Mouse (Mus musculus) urinary bladder, postnatal 10 days (tissue): ENCODE data around the gene Sparcl1.

Source experiments
- DNase-seq: peaks from one replicate; pipeline ENCODE4 v3.0.0; 2022; ENCODE audit warnings: low spot score

The Sparcl1 gene

DNA sequence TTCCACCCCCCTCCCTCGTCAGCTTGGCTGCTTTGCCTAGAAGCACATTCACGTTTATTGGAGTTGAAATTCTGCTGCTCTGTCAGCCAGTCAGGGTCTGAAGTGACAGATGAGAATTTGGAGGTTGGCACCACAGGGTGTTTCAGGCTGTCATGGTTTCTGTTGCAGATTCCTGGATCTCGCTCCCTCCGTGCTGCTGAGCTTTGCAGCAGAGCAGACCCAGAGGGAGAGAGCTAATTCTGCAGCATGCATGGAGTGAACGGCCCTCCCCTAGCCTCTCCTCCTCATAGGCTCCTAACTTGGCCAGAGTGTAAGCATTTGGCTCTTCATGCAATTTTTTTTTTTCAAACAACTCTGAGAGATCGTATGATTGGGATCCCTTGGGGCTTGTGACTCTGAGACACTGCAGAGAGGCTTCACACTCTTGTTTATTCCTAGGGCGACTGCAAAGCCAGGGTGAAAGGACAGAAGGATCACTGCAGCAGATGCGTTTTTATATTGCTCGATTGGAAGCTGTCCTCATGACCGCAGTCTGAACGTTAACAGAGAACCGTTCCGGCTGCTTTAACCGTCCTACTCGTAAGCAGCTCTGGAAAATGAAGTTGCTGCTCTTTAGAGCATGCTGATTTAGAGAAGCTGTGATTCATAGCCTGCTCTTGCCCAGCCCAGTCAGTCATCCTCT is at the start of gene Sparcl1:
Sparcl1 (minus strand) TSS at position 243 of the 682 bp plus-strand sequence.
- no peak for DNase-seq

DNA sequence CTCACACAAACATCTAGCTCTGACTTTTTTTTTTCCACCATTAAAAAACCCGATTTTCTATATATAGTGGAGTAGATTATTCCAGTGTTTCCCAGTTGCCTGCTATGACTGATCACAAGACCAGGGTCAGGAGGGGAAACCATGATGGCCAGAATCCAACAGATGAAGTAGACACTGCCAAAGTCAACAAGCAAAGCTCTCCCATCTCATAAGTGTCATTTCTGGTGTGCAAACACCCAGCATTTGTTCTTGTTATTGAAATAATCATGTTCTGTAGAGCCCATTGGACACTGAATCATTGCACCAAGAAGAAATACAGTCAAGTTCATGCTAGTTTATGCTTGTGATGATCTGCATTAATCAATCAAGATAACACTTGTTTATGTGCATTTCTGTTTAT is 47.9 kb upstream of the Sparcl1 start:
- no peak for DNase-seq

DNA sequence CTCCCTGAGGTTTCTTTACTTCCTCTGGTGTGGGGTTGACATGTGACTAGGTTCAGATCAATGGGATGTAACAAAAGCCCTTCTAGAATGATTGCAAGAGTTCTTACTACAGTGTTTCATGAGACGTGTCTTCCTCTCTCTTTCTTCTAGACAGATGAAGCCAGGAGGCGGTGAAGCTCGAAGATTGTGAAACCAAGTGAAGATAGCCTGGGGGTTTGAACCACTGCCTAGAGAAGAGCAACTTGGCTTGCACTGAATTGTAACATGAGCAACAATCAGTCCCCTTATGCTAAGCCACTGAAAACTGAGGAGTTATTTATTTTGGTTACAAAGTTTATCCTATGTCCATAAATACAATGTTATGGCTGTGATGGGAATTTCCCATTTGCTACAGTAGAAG is 47.0 kb upstream of the Sparcl1 start:
- DNase-seq, result no peak

DNA sequence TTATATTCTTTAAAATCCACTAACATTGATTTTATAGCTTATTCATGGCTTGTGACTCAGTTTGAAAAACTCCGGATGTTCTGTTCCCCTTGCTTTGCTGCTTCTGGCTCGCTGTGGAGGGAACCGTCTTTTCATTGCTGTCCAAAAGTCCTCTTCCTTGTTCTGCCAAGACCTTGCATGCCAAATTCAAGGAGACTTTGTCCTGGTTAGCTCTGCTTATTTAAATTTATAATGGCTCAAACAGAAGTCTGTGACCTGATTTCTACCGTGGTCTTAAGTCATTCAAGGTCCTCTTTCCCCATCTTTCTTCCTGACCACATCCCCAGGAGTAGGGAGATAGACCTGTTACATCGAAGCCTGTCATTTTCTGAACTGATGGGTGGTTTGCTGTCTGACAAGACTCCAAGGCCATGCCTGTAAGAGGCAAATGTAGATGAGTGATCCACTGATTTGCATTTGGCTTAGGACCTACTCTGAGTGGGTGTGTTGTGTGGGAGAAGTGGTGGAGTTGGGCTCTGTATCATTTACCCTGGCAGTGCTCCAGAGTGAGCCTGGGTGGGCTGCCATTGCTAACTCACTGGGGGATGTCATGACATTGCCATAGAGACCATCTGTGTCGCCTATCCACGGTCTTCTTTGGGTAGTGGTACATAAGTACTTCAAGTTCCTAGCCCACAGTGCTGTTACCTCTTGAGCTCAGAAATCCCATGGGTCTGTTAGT is 45.0 kb upstream of the Sparcl1 start:
- DNase-seq, result no peak

DNA sequence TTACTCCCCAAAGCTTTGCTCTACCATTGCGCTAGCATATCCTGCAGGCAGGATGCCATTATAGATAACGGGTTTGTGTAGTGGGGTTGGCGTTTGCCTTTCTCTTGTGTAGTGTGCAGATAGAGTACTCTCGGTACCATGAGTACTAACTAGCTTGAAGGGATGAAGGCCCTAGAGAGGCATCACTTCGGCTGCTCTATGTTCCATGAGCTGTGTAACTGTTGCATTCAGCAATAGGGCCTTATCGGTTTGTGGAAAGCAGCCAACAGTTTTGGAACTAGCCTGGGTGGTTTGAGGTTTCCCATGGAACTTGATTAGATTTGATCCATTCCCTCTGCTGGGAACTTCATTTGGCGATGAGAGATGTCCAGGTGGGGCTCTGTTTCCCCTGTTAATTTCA is 44.2 kb upstream of the Sparcl1 start:
- DNase-seq, result no peak

DNA sequence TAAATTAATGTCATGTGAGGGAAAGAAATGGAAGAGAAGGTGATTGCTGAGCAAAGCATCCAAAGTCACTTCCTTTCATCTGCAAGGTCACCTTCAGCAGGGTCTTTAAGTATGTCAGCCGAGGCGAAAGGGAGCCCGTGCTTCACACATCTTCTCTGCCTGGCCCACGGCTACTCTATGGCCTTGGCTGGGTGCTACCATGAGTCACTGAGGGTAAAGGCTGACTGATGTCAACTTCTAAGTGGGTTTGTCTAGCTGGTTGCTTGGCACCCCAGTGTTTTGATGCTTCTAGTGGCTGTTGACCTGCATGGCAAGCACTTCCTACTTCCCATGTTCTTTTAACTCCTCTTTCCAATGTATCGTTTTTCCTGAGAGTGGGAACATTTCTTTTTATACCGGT is 36.7 kb upstream of the Sparcl1 start:
- no peak for DNase-seq

DNA sequence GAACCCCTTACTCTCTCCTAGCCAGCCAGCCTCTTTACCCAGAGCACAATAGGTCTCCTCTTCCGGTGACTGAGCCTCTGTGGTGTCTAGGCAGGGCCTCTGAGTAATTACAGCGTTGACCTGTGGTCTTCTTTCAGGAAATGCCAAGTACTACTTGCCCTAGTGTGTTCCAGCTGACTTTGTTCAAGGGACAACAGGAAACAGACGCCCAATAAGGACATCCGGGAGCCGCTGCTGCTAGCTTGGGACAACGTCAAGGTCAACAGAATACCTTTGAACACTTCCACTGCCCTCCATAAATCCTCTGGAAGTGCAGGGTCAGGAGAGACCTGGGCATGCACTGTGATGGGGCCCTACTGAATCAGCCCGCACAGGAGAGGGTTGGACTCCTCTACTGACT is 35.8 kb upstream of the Sparcl1 start:
- DNase-seq, result no peak

DNA sequence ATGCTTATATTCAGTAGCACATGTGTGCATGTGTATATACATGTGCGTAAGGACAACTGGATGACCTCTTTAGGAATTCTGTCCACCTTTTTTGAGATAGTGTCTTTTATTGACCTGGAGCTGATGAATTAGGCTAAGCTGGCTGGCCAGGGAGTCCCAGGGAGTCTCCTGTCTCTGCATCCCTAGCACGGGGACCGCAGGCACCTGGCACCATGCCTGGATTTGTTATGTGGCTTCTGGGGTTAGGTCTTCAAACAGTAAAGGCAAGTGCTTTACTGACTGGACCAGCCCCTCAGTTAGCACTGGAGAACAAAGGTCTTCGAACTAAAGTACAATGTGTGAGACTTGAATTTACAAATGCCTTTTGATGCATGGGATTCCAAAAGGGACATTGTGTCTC is 30.5 kb upstream of the Sparcl1 start:
- DNase-seq, result no peak

DNA sequence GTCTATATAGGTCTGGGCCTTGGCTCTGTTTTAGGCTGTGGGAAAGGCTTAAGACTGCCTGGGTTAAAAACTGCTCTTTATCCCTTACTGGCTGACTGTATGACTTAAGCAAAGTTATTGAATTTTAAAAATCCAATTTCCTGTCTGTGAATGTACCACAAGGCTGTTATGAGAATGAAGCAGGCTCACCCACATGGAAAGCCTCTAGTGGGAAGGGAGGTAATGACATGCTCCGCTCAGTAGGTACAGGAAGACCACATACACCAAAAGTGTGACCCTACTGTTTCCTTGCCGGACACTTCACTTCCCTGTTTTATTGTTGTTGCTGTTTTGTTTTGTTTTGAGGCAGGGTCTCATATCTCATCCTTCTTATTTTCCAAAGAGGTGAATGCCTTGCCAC is 27.5 kb upstream of the Sparcl1 start:
- no peak for DNase-seq

DNA sequence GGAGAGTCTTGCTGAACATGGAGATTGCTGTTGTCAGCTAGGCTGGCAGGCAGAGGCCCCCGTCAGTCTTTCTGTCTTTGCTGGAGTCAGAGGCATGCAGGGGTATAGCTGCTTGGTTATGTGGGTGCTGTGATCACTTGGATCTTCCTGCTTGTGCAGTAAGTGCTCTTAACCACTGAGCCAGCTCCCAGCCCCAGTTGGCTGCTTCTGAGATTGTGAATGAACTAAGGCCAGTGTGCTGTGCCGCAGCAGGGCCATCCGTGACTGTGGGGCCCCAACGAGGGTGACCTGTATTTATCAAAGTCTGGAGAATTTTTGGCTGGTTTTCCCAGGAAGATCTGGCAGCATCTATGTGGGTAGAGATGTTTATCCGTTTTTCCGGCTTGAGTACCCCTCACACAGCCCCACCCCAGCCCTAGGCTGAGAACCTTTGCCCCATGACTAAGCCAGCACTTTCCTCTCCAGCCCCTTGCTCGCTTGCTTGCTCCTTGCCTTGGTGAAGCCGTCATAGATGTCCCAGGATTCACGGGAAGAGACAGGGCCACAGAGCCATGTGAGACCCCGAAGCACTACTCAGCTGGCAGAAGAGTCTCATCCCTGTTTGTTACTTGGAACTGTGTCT is 24.5 kb upstream of the Sparcl1 start:
- DNase-seq, result no peak

DNA sequence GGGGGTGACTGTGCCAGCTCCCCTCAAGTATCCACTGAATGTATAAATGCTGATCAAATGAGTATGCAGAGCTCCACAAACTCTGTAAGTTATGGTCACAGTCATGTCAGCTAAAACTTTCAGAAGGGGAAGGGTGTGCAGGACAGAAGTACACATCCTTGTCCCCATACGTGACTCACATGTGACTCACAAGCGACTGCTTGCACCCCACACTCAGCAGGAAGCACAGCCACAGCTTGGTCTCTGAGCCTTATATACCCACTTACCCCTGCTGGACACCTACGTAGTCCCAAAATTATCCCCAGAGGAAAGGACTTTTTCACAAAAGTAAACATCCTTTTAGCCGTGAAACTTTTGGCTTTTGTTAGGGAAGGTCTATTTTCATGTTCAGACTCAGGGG is 20.2 kb upstream of the Sparcl1 start:
- DNase-seq, result no peak

DNA sequence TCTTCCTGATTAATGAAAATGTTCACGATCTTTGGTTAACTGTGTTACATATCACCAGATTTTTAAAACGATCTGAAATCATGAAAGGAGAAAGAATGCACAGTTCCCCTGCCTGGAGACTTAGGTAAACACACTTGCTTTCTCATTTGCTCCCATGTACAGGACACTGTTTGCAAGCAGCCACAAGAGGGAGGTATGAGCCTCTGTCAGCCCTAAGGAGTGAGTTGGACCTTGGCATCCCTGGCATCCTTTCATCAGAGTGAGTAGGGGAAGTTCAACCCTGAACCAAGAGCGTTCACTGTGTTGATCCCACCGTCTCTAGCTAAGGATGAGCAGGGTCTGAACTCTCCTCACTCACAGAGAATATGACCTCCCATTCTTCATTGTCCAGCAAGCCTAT is 18.0 kb upstream of the Sparcl1 start:
- DNase-seq, result no peak

DNA sequence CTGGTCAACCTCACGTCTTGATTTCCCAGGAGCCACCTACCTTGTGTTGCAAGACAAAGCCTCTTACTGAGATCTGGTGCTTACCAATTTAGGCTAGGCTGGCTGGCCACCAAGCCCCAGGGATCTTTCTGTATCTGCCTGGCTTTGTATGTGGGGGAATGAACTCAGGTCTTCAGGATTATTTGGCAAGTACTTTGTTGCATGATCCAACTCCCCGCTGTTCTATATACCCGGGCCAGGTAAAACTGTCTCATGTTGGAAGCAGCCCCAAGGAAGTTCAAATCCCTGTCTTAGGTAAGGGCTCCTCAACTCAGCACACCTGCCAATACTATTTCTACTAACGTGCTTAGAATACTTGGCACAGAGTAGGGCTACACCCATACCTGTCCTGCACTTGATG is 17.4 kb upstream of the Sparcl1 start:
- DNase-seq, result no peak

DNA sequence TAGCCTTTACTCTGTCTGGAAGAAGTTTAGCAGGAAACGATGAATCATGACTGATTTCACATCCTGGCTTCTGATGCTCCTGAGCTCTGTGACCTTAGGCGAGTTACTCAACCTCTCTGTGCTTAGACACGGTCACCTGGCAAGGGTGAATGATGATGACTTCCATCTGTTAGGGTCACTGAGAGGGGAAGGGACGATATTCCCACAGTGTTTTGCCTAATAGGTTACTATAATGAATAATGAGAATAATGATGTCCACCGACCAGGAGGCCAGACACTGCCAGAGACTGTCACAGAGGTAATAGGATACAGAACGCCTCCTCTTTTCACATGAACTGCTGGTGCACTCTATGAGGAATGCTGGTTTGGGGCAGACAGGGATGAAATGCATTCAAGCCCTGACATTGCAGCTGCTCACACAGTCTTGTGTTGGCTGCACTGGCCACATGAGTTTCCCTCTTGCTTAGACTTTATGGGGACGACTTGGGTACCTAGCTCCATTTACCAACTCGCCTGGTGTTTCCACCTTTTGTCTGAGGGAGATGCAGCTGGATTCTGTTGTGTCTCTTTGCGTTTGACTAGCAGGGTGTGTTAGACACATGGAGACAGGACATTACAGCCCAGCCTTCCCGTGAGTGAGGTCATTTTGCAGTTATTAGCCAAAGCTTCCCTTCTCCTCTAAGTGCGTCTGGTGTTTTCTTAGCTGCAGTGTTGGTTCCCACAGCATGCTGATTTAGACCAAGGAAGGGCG is 14.9 kb upstream of the Sparcl1 start:
- no peak for DNase-seq

DNA sequence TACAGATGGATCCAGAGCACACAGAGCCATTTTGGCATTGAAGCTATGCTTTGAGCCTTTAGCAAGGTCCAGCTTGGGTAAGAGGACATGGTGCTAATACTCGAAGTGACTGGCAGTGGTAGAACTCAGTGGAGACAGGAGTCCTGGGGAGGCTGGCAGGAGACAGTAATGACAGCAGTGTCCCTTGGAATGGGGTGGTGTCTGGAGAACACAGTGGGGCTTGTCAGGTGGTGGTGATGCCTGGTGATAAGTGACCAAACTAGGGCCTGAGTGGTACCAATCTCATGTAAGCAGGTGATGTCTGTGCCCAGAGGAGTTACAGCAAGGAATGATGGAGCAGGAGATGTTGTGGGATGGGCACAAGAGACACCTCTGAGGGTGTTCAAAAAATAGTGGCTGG is 13.8 kb upstream of the Sparcl1 start:
- DNase-seq, result no peak

DNA sequence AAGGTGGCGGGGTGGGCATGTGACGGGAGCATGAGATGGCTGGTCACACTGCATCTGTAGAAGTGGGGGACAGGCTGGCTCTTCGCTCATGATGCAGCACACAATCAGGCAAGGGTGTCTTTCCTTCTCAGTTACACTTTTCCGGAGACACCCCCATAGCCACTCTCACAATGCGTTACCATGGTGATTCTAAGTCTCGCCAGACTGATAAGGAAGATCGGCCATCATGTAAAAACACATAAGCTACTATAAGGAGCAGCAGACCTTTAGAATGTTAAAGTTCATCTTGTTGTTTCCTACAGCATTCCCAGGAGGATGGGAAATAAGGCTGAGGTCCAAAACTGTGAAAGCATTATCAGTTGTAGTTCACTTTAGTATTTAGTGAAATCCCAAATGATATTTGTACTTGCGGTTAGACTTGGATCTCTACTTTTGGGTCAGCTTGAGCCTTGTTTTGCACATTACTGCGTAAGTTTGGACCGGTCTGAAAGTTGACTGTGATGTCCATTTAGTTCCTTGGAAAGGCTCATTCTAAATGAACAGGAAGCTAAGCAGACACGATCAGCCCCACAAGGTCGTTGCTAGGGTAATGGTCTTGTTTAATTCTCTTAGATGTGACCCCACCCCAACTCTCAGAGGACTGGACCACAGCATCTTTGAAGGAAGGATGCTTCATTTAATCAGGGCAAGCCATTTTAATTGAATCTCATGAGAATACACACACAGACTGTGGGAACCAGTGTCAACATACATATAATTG is 13.2 kb upstream of the Sparcl1 start:
- no peak for DNase-seq

DNA sequence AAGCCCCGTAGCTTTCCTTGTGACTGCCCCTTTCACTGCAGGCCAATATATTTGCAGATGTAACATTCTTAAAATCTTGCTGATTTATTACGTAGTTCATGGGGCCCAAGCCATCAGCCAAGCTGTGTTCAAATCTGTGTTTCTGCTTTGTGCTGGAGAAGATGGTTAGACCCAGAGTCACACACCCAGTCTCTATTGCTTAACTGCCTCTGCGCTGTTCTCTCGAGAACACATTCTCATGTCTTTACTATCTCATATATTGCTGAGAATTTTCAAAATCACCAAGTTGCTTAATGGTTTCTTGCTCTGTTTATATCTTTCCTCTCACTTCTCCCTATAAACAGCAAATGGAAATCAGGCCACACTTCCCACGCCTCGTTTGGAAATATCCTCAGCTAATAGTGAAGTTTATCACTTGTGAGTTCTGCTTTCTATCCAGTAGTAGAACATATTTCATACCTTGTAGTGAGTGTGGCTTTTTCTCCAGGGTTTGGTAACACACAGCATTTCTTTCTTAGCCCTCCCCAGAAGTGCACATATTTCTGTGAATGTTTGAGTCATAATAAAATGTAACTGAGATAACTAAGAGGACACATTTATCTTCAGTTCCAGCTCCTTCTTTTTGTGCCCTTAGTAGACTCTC is 10.6 kb upstream of the Sparcl1 start:
- DNase-seq, result no peak

DNA sequence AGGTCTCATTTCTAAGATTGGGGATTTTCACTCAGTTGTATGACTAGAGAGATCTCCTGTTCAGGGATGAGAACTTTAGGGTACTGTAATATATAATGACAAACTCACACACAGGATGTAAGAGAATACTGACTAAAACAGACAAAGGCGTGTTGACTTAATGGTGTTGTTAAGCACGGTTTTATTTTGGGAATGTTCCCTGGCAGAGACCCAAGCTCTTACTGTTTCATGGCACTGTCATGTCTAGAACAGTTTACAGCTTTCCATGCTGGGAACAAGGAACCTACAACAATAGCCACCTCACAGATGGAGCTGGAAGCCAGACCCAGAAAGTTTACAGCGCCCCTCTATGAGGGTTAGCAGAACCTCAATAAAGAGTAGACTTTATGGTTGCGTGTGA is 2.4 kb upstream of the Sparcl1 start:
- DNase-seq, result no peak

DNA sequence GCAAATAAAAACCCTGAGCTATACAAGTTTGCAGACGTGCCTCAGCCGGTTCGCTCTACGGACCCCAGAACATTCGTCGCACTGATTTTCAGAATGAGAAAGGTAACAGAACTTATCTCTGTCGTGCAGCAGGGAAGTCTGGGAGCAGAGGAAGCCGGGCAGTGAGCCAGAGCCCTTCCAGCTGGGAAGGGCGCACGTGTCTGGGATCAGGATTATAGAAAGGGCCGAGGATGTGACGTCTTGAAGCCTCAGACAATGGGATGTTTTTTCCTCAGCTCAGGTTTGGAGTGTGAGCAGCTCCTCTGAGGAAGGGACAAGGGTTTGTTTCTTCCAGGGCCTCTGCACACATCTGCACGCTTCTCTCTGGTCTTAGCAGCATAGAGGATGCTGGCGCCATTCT is 1.6 kb upstream of the Sparcl1 start:
- DNase-seq, result no peak

DNA sequence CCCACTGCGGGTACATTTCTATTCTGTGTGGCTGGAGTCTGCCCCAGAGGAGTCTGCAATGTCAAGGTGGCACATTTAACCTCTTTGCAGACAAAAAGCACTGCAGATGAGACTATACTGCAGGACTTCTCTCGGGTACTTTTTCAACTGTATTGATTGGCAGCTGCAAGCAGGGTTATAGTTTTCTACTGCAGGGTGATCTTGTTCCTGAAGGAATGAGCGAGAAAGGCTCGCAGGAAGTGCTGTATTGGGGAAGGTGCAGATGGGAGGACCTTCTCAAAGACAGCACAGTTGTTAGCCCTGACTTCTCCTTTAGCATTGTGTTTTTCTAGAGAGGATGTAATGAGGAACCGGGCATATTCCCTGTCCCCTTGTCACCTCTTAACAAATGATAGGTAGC is 1.0 kb downstream of the Sparcl1 start:
- no peak for DNase-seq

DNA sequence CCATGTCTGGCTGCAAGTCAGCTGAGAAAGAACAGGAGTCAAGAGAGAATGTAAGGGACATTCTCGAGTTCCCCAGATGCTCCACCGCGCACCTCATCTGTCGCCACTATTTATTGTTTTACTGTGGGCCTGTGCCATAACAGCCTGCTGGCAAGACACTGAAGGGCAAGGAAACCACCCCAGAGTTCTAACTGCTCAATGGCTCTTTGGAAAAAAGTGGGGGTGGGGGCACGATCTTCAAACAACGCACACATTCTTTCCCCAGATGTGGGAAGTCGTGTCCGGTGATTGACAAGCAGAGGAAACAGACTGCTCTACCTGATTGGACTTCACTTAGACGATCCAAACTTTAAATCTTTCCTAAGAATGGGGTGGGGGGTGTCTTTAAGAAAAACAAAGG is 1.5 kb downstream of the Sparcl1 start:
- DNase-seq, result no peak
